Comparison of ENCODE assay signal across 8 mouse cellular contexts in the genomic region with DNA sequence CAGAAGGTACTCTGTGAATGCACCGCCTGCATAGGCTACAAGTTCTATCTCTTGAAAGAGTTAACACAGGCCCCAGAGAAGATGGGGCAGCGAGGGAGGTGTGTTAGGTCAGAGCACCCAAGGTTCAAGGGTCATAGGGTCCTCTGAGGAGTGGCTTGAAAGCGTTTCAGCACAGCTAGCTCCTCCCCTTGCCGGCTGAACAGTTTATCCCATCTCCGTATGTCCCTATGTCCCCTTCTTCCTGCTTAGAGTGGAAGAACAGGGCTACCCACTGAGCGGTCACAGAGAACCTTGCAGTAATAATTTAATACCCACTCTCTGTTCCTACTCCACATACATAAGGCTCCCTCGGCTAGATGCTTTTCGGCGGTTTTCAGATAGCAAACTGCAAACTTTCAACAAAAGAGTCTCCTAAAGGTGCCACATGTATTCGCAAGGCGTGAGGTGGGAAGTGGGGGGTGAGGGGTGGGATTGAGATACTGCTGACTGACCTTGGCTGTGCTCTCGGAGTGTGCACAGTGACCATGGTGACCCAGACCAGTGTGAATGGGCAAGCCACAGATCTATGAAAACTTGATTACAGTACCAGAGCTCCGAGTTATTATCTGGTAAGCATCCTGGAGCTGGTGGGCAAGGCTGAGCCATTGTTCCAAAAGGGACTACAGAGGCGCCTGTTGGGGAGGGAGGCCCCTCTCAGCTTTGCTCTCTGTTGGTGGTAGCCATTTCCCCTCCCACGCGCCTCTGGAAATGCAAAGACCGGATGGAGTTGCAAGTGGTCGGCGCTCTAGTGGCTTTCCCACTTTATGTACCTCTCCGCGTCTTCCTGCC. TPM values are rescaled to one million over a fixed set of nuclear protein-coding genes. Genes with fewer than 3 reads are reported as not detected.
DNase-seq lines count a peak whose midpoint lies in the region; ATAC-seq and TF ChIP-seq lines count a peak whose summit lies in the region.

Gene Scd2, plus strand, starts transcription at position 734 of the 828 bp plus-strand sequence.

- no peak for TF ChIP-seq EP300 in ES-Bruce4 (IDR thresholded peaks at IDR 0.05; ENCODE audit: insufficient read depth, low read depth, low read length)

- peak within 1 kb of the TSS; percentile 96 for H3K27ac ChIP-seq in heart, embryonic 10.5 days
- peak within 1 kb of the TSS; percentile 86 for H3K27ac ChIP-seq in ES-Bruce4 (ENCODE audit: insufficient read depth, low read length)
- peak within 1 kb of the TSS; percentile 99 for H3K27ac ChIP-seq in embryonic facial prominence, embryonic 10.5 days (replicated peaks)
- H3K27ac ChIP-seq in limb, embryonic 11.5 days (replicated peaks; ENCODE audit: low read depth, low read length), result peak within 1 kb of the TSS; percentile 96
- H3K27ac ChIP-seq in neural tube, embryonic 12.5 days, result peak within 1 kb of the TSS; percentile 89

- peak within 1 kb of the TSS; percentile 85 for H3K9ac ChIP-seq in ES-Bruce4 (ENCODE audit: low read depth, poor library complexity, severe bottlenecking)
- peak within 1 kb of the TSS; percentile 95 for H3K9ac ChIP-seq in limb, embryonic 11.5 days (ENCODE audit: low read length)
- peak within 1 kb of the TSS; percentile 87 for H3K9ac ChIP-seq in neural tube, embryonic 12.5 days

- peaks cover 62% of the 10 kb centered on the region for H3K4me1 ChIP-seq in heart, embryonic 10.5 days
- H3K4me1 ChIP-seq in ES-Bruce4 (ENCODE audit: control insufficient read depth, insufficient read depth, low read length), result peaks cover 2% of the 10 kb centered on the region
- H3K4me1 ChIP-seq in embryonic facial prominence, embryonic 10.5 days, result peaks cover 64% of the 10 kb centered on the region
- H3K4me1 ChIP-seq in limb, embryonic 11.5 days (ENCODE audit: control insufficient read depth, insufficient read depth, low read length), result peaks cover 31% of the 10 kb centered on the region
- peaks cover 46% of the 10 kb centered on the region for H3K4me1 ChIP-seq in neural tube, embryonic 12.5 days

- 2% methylated on average over 21 of the region's 21 CpGs for WGBS in heart, embryonic 10.5 days
- WGBS in embryonic facial prominence, embryonic 10.5 days, result 3% methylated on average over 21 of the region's 21 CpGs
- WGBS in limb, embryonic 11.5 days, result 2% methylated on average over 21 of the region's 21 CpGs
- 2% methylated on average over 21 of the region's 21 CpGs for whole genome bisulfite sequencing in neural tube, embryonic 12.5 days

- ATAC-seq in limb, embryonic 11.5 days (ENCODE audit: insufficient number of reproducible peaks, low FRiP score, low TSS enrichment, low read depth), result no peak; the same call in 1 of the 2 replicates
- ATAC-seq in neural tube, embryonic 12.5 days (ENCODE audit: low FRiP score, low read depth), result peak; percentile 38; the same call in 1 of the 2 replicates

- intact Hi-C loops in heart, postnatal 36 days (cut with DNase I), result loop anchor here (10.0 kb wide), 1 partner anchor 128 kb away; no protein-coding TSS in a partner anchor

- H3K4me2 ChIP-seq in limb, embryonic 11.5 days (ENCODE audit: low read depth, severe bottlenecking), result peak within 1 kb of the TSS; percentile 100
- peak within 1 kb of the TSS; percentile 97 for H3K4me2 ChIP-seq in neural tube, embryonic 12.5 days (replicated peaks)

- peak within 1 kb of the TSS; percentile 91 for H3K4me3 ChIP-seq in heart, embryonic 10.5 days
- peak within 1 kb of the TSS; percentile 96 for H3K4me3 ChIP-seq in ES-Bruce4 (ENCODE audit: low read depth, low read length)
- peak within 1 kb of the TSS; percentile 95 for H3K4me3 ChIP-seq in embryonic facial prominence, embryonic 10.5 days
- peak within 1 kb of the TSS; percentile 94 for H3K4me3 ChIP-seq in limb, embryonic 11.5 days (ENCODE audit: low read depth, low read length)
- peak within 1 kb of the TSS; percentile 71 for H3K4me3 ChIP-seq in neural tube, embryonic 12.5 days

- no peak for TF ChIP-seq CTCF in ES-Bruce4 (IDR thresholded peaks at IDR 0.05; ENCODE audit: low read depth, low read length)

- peaks cover 33% of the 10 kb centered on the region for H3K36me3 ChIP-seq in heart, embryonic 10.5 days
- H3K36me3 ChIP-seq in ES-Bruce4 (ENCODE audit: control insufficient read depth, insufficient read depth, low read length, poor library complexity, severe bottlenecking), result peaks cover 32% of the 10 kb centered on the region
- peaks cover 34% of the 10 kb centered on the region for H3K36me3 ChIP-seq in embryonic facial prominence, embryonic 10.5 days (replicated peaks)
- H3K36me3 ChIP-seq in limb, embryonic 11.5 days (ENCODE audit: control insufficient read depth, insufficient read depth, low read length), result peaks cover 15% of the 10 kb centered on the region
- peaks cover 29% of the 10 kb centered on the region for H3K36me3 ChIP-seq in neural tube, embryonic 12.5 days

- H3K9me3 ChIP-seq in heart, embryonic 10.5 days, result no peaks in the 10 kb centered on the region
- H3K9me3 ChIP-seq in ES-Bruce4 (replicated peaks; ENCODE audit: control insufficient read depth, insufficient read depth, low read length, poor library complexity, severe bottlenecking), result no peaks in the 10 kb centered on the region
- no peaks in the 10 kb centered on the region for H3K9me3 ChIP-seq in embryonic facial prominence, embryonic 10.5 days
- H3K9me3 ChIP-seq in limb, embryonic 11.5 days (ENCODE audit: control insufficient read depth, low read length), result no peaks in the 10 kb centered on the region
- H3K9me3 ChIP-seq in neural tube, embryonic 12.5 days, result no peaks in the 10 kb centered on the region

- no peak for DNase-seq in heart, embryonic 10.5 days (ENCODE audit: low spot score)
- DNase-seq in heart, adult 18-20 months, result no peak
- DNase-seq in embryonic facial prominence, embryonic 10.5 days (ENCODE audit: low spot score), result no peak
- no peak for DNase-seq in heart, postnatal 36 days
- DNase-seq in limb, embryonic 11.5 days (ENCODE audit: low spot score), result no peak
- DNase-seq in ovary, postnatal 14 days (ENCODE audit: low spot score), result no peak

- no peak for TF ChIP-seq POLR2A in ES-Bruce4 (IDR thresholded peaks at IDR 0.05; ENCODE audit: insufficient read depth, low read length)

- no peaks in the 10 kb centered on the region for H3K27me3 ChIP-seq in heart, embryonic 10.5 days (ENCODE audit: insufficient read depth, poor library complexity, severe bottlenecking)
- H3K27me3 ChIP-seq in ES-Bruce4 (ENCODE audit: control insufficient read depth, insufficient read depth, low read length, poor library complexity, severe bottlenecking), result no peaks in the 10 kb centered on the region
- H3K27me3 ChIP-seq in embryonic facial prominence, embryonic 10.5 days (replicated peaks; ENCODE audit: low read depth, poor library complexity, severe bottlenecking), result no peaks in the 10 kb centered on the region
- no peaks in the 10 kb centered on the region for H3K27me3 ChIP-seq in limb, embryonic 11.5 days (ENCODE audit: control insufficient read depth, insufficient read depth, low read length)
- no peaks in the 10 kb centered on the region for H3K27me3 ChIP-seq in neural tube, embryonic 12.5 days (replicated peaks)

RNA-seq across cellular contexts. Expression of gene Scd2, which starts in this region (rescaled TPM):
- 195 and 207 TPM in 2 replicates for polyA plus RNA-seq in heart, embryonic 10.5 days (2016; fragmentation: Nextera tagmentation; extraction: Ambion mirVana)
- 1 to 10 TPM; 9.1 to 9.4 TPM for total RNA-seq in heart, adult 18-20 months (2021)
- 329 and 359 TPM in 2 replicates for polyA plus RNA-seq in ES-Bruce4 (2011; ENCODE audit: insufficient read depth, insufficient read length, low read depth, missing spikeins)
- polyA plus RNA-seq in embryonic facial prominence, embryonic 10.5 days (2016; fragmentation: Nextera tagmentation; extraction: Ambion mirVana), result 324 and 353 TPM in 2 replicates
- 10 to 100 TPM; 10.7 to 13.0 TPM for total RNA-seq in heart, postnatal 36 days (2021)
- polyA plus RNA-seq in limb, embryonic 11.5 days (2014; fragmentation: Nextera tagmentation; extraction: Ambion mirVana), result 309 and 322 TPM in 2 replicates
- 353 and 371 TPM in 2 replicates for polyA plus RNA-seq in neural tube, embryonic 12.5 days (2016; fragmentation: Nextera tagmentation; extraction: Ambion mirVana)
